Mouse (Mus musculus): ENCODE results near the gene Ralgps2.

- no peak for TF ChIP-seq CTCF (conservative IDR thresholded peaks at IDR 0.05; ENCODE audit: insufficient read depth, insufficient read length, low read depth, low read length)
- no peak for TF ChIP-seq POLR2A (IDR thresholded peaks at IDR 0.05; ENCODE audit: low read depth, low read length)
These were observed 178.6 kb downstream of the Ralgps2 start for GRCm38 (mm10) chr1:156760549-156761429.
